Mouse (Mus musculus): ENCODE results near the gene Gfm2. TPM values are rescaled to one million over a fixed set of nuclear protein-coding genes. Genes with fewer than 3 reads are reported as not detected.
"Not testable (repeated sequence)": the region's sequence is repeated elsewhere in the genome, so short reads cannot be mapped to it uniquely, and the experiment has no call there.

Gene Gfm2
- polyA plus RNA-seq, 1 experiment: 14.7 TPM

DNA sequence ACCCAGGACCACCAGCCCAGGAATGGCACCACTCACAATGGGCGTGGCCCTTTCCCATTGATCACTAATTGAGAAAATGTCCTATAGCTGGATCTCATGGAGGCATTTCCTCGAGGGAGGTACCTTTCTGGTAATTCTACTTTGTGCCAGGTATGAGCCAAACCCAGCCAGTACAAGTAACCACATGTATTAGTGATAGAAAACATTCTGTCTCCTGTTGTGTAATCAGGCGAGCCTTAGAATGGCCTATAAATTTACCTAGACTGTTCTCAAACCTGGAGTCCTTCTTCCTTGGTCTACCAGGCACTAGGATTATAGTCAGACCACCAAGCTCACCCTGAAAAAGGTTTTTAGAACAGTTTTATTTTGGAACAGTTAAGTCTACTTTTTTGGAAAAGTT is 16.4 kb upstream of the Gfm2 start:
- Histone ChIP-seq H3K27me3 (ENCODE audit: control insufficient read depth, insufficient read depth, low read length) (no peaks in the 10 kb centered on the region), H3K36me3 (ENCODE audit: control insufficient read depth, insufficient read depth, low read length) (no peaks in the 10 kb centered on the region), H3K4me3 (ENCODE audit: low read depth, low read length) (no peak overlapping the region), H3K27ac (ENCODE audit: insufficient read depth, low read depth, low read length) (no peak overlapping the region), H3K4me1 (ENCODE audit: control insufficient read depth, insufficient read depth, insufficient read length, low read length) (no peaks in the 10 kb centered on the region)
- 67% methylated on average over 3 of the region's 3 CpGs for WGBS
- no peak for TF ChIP-seq POLR2A (IDR thresholded peaks at IDR 0.05; ENCODE audit: low read depth, low read length)

DNA sequence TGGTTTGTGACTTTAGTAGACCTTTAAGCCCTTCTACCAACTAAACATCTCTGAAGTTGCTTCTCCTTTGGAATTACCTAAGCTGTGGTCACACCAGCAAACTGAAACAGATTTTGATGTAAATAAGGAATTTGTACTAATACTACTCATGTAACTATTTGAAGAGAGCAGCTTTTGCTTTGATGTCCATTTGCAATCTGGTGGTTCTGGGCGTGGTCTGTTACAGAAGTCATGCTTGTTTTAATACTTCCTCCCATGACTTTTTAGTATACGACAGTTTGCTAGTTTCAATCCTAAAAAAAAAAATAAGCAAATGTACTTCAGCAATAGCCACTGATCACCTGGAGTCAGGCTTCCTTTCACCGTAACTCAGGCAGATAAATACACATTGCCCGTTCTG is 8.1 kb upstream of the Gfm2 start:
- H3K27me3 ChIP-seq (ENCODE audit: control insufficient read depth, insufficient read depth, low read length); H3K4me1 ChIP-seq (ENCODE audit: control insufficient read depth, insufficient read depth, insufficient read length, low read length); H3K4me3 ChIP-seq (ENCODE audit: low read depth, low read length); H3K27ac ChIP-seq (ENCODE audit: insufficient read depth, low read depth, low read length): not testable (repeated sequence)
- WGBS: 79% methylated on average over 4 of the region's 4 CpGs
- peaks cover 16% of the 10 kb centered on the region for H3K36me3 ChIP-seq (ENCODE audit: control insufficient read depth, insufficient read depth, low read length)

DNA sequence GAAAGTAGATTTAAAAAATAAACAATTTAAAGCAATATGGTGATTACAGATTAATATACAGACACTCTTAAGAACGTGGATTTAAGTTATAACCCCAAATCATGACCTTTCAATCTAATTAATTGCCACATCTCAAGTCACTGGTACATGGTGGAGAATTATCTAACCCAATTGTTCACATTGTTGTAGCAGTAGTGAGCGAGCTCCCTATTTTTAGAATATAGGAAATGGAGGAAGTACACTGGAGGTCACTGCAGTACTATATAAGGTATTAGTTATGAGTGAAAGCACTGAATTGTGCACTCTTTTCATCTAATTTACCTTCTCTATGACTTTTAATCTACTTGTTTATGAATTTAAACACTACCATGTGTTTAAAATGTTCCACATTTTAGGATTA is 7.3 kb upstream of the Gfm2 start:
- not testable (repeated sequence) for H3K4me3 ChIP-seq (ENCODE audit: low read depth, low read length); H3K27me3 ChIP-seq (ENCODE audit: control insufficient read depth, insufficient read depth, low read length); H3K27ac ChIP-seq (ENCODE audit: insufficient read depth, low read depth, low read length); H3K4me1 ChIP-seq (ENCODE audit: control insufficient read depth, insufficient read depth, insufficient read length, low read length)
- H3K36me3 ChIP-seq (ENCODE audit: control insufficient read depth, insufficient read depth, low read length): peaks cover 19% of the 10 kb centered on the region
- WGBS: no CpG with 5 or more reads among the region's 2 CpGs

DNA sequence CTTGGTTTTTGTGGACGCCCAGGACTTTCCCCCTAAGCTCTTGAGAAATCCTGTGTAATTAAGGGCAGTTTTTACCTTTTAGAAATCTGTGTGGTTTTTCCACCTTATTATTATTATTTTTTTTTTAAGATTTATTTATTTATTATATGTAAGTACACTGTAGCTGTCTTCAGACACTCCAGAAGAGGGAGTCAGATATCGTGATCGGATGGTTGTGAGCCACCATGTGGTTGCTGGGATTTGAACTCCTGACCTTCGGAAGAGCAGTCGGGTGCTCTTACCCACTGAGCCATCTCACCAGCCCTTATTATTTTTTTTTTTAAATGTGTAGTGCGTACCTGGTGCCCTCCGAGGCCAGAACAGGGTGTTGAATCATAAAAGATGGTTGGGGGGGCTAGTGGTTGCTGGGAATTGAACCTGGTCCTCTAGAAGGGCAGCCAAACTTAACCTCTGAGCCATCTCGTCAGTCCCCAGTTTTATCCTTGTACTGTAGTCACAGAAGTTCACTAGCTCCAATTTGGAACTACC is 731 bp downstream of the Gfm2 start:
- Histone ChIP-seq H3K4me3 (ENCODE audit: low read depth, low read length) (peak overlapping the region; percentile 92), H3K27ac (ENCODE audit: insufficient read depth, low read depth, low read length) (peak overlapping the region; percentile 79), H3K36me3 (ENCODE audit: control insufficient read depth, insufficient read depth, low read length) (peaks cover 22% of the 10 kb centered on the region)
- not testable (repeated sequence) for H3K27me3 ChIP-seq (ENCODE audit: control insufficient read depth, insufficient read depth, low read length); H3K4me1 ChIP-seq (ENCODE audit: control insufficient read depth, insufficient read depth, insufficient read length, low read length)
- 15% methylated on average over 8 of the region's 8 CpGs for WGBS

DNA sequence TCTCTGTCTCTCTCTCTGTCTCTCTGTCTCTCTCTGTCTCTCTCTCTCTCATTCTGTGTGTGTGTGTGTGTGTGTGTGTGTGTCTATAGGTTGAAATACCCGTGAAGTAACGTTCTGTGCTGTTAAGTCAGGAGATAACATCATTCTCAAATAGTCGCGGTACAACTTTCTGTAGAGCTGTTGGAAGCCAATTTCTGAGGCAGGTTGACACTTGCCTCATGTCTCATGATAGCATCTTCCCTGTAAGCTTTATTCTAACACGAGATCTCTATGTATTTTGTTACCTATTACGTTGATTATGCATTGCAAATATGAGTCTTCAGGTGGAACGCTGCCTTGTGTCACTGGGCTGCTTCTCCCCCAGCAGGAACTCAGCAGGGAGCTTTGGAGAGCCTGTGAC is 4.6 kb downstream of the Gfm2 start:
- H3K4me1 ChIP-seq (ENCODE audit: control insufficient read depth, insufficient read depth, insufficient read length, low read length): peaks cover 2% of the 10 kb centered on the region
- TF ChIP-seq POLR2A (IDR thresholded peaks at IDR 0.05; ENCODE audit: low read depth, low read length) (no peak), CTCF (IDR thresholded peaks at IDR 0.05; ENCODE audit: extremely low read depth, insufficient read length, insufficient replicate concordance, low read depth, low read length) (no peak)
- peaks cover 32% of the 10 kb centered on the region for H3K36me3 ChIP-seq (ENCODE audit: control insufficient read depth, insufficient read depth, low read length)
- H3K27me3 ChIP-seq (ENCODE audit: control insufficient read depth, insufficient read depth, low read length): no peaks in the 10 kb centered on the region
- 84% methylated on average over 7 of the region's 7 CpGs for WGBS
- no peak overlapping the region for H3K27ac ChIP-seq (ENCODE audit: insufficient read depth, low read depth, low read length)
- no peak overlapping the region for H3K4me3 ChIP-seq (ENCODE audit: low read depth, low read length)

DNA sequence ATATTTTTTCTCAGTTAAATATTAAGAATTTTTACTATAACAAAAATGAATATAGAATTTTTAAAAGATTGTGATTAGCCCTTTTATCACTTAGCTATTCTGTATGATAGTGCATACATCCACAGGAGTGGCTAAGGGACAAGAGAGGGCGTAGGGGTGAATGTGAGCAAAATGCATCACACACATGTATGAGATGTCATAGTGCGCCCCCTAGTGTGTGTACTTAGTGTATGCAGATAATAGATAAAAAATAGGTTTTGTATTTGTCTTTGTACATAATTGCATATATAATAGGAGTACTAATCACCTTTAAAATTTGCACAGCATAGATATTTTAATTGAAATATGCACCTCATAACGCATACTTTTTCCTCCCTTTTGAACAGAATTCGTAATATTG is 8.1 kb downstream of the Gfm2 start:
- WGBS: 55% methylated on average over 4 of the region's 4 CpGs
- no peaks in the 10 kb centered on the region for H3K27me3 ChIP-seq (ENCODE audit: control insufficient read depth, insufficient read depth, low read length)
- TF ChIP-seq CTCF (IDR thresholded peaks at IDR 0.05; ENCODE audit: extremely low read depth, insufficient read length, insufficient replicate concordance, low read depth, low read length) (no peak), POLR2A (IDR thresholded peaks at IDR 0.05; ENCODE audit: low read depth, low read length) (no peak)
- H3K4me1 ChIP-seq (ENCODE audit: control insufficient read depth, insufficient read depth, insufficient read length, low read length): no peaks in the 10 kb centered on the region
- H3K4me3 ChIP-seq (ENCODE audit: low read depth, low read length): no peak overlapping the region
- H3K36me3 ChIP-seq (ENCODE audit: control insufficient read depth, insufficient read depth, low read length): peaks cover 53% of the 10 kb centered on the region
- H3K27ac ChIP-seq (ENCODE audit: insufficient read depth, low read depth, low read length): no peak overlapping the region

DNA sequence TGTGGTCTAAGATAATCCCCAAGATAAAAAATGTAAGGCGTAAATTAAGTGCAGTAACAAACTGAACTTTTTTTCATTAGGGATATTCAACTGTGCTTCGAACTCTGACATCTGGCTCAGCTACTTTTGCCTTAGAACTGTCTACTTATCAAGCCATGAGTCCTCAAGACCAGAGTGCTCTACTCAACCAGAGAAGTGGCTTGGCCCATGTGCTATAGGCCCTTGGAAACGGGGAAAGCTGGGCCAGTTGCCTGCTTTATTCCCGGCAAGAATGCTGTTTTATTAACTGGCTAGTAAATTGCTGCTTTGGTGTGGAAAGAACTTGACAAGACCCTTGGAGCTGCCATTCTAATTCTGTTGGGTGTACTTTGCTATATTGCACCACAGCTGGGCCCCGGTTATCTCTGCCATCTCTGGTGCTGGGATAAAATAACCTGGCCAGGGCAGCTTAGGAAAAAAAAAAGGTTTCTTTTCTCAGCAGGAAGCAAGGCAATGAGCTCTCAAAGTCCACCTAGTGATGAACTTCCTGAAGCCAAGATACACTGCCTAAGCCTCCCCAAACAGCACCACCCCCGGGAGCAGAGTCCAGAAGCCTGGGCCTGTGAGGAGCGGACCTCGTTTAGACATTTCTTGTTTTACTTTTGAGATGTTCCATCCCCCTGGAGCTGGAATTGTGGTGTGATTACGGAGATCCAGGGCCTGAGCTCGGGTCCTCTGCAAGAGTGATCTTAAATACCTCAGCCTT is 38.0 kb downstream of the Gfm2 start:
- peaks cover 9% of the 10 kb centered on the region; the same call in 1 of the 2 replicates for H3K4me1 ChIP-seq (ENCODE audit: control insufficient read depth, insufficient read depth, insufficient read length, low read length)
- TF ChIP-seq CTCF (IDR thresholded peaks at IDR 0.05; ENCODE audit: extremely low read depth, insufficient read length, insufficient replicate concordance, low read depth, low read length): no peak
- no peak; the same call in 1 of the 2 replicates for TF ChIP-seq POLR2A (IDR thresholded peaks at IDR 0.05; ENCODE audit: low read depth, low read length)
- peaks cover 54% of the 10 kb centered on the region for H3K36me3 ChIP-seq (ENCODE audit: control insufficient read depth, insufficient read depth, low read length)
- H3K4me3 ChIP-seq (ENCODE audit: low read depth, low read length): no peak overlapping the region
- H3K27me3 ChIP-seq (ENCODE audit: control insufficient read depth, insufficient read depth, low read length): no peaks in the 10 kb centered on the region
- peak overlapping the region; percentile 92 for H3K27ac ChIP-seq (ENCODE audit: insufficient read depth, low read depth, low read length)
- WGBS: 35% methylated on average over 10 of the region's 10 CpGs

DNA sequence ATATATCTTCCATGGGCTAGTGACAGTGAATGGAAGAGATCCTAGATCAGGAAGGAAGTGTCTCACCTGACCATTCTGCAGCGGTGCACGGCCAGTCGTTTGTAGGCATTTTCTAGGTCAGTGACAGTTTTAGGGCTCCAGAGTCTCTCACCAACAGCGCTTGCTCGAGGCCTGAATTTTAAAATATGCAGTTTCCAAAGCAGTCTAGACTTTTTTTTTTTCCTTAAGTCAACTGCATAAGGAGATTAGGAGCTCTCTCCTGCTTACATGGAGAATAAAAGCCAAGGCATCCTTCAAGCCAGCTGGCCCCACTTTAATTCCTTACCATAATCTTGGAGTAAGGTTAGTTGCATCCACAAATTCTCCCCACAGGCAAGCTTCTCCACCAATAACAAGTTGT is 39.0 kb downstream of the Gfm2 start:
- WGBS: 76% methylated on average over 5 of the region's 5 CpGs
- no peak for TF ChIP-seq POLR2A (IDR thresholded peaks at IDR 0.05; ENCODE audit: low read depth, low read length)
- no peak for TF ChIP-seq CTCF (IDR thresholded peaks at IDR 0.05; ENCODE audit: extremely low read depth, insufficient read length, insufficient replicate concordance, low read depth, low read length)
- H3K4me3 ChIP-seq (ENCODE audit: low read depth, low read length): no peak overlapping the region
- H3K4me1 ChIP-seq (ENCODE audit: control insufficient read depth, insufficient read depth, insufficient read length, low read length): peaks cover 9% of the 10 kb centered on the region; the same call in 1 of the 2 replicates
- no peaks in the 10 kb centered on the region for H3K27me3 ChIP-seq (ENCODE audit: control insufficient read depth, insufficient read depth, low read length)
- no peak overlapping the region for H3K27ac ChIP-seq (ENCODE audit: insufficient read depth, low read depth, low read length)
- peaks cover 61% of the 10 kb centered on the region for H3K36me3 ChIP-seq (ENCODE audit: control insufficient read depth, insufficient read depth, low read length)

Data from small intestine, adult 2 months (tissue).